Mouse (Mus musculus) adrenal gland, adult 2 months (tissue): ENCODE measurements around the gene Stambp. TPM values are rescaled to one million over a fixed set of nuclear protein-coding genes. Genes with fewer than 3 reads are reported as not detected.
A peak's percentile ranks its signal among the peaks of the same experiment; 100 is the strongest.

Experiments
- DNase-seq: peaks from one replicate; pipeline ENCODE4 v3.0.0; 2021
- polyA plus RNA-seq: library from polyadenylated mRNA; depleted of rRNA; stranded (reverse); fragments of >200 nt; gene quantifications from 2 replicates; pipeline ENCODE4 v1.2.3, GENCODE M21; 2012
- total RNA-seq, 2 experiments: library from RNA; stranded (reverse); gene quantifications; 2 replicates each; pipeline ENCODE4 v1.2.3; 2021

The Stambp gene
- total and polyA plus RNA-seq, 3 experiments = 4.4 to 22.7 (median 22.3) TPM

DNA sequence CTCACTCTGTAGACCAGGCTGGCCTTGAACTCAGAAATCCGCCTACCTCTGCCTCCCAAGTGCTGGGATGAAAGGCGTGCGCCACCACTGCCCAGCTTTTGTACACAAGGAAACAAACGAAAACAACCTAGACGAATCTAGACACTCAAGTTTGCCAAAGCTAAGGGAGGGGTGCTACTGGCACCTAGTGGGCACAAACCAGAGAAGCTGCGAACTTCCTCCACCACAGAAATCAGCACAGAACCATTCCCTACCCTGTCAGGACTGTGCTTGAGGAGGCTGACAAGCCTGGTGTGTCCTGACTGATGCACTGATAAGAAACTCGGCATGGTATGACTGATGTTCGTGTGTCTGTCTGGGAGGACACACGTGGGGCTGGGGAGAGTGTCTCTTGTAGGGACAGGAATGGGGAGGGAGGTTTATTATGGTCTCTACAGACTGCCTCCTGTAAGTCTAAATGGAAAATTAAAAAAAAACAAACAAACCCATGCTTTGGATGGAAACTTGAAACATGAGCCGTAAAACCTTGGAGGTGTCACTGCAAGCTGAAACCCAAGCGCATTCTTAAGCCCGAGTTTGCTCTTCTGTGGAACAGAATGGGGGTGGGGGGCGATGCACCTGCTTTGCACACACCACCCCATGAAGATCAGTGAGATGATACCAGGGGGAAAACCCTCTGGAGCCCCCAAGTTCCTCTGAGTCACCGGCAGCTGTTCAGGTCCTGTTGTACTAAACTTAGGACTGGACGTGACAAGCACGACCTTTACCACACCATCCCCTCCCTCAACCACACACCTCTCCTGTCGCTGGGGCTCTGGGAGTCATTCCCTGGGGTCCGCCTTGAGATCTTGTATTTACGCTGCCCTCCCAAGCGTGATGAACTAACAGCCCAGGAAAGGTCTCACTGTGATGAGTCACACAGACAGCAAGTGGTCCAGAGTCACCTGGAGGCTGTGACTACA lies 3.3 kb downstream of the Stambp start:
- no peak for DNase-seq

DNA sequence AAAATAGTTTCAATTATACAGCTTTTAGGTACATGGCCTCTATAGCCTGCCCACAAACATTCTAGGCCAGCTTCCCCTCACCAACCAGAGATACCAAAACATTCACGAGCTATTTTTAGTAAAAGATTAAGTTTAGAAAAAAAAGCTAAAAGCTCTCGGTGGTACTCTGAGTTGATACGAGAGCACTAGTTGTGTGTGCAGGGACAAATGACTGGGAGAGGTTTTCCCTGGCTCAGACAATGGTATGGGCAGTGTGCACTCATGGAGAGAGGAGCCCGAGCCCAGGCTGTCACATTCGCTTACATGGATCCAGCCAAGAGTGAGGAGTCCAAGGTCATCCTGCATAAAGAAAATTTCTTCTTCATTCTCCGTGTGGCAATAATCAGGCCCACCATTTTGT lies 16.6 kb downstream of the Stambp start:
- no peak for DNase-seq

DNA sequence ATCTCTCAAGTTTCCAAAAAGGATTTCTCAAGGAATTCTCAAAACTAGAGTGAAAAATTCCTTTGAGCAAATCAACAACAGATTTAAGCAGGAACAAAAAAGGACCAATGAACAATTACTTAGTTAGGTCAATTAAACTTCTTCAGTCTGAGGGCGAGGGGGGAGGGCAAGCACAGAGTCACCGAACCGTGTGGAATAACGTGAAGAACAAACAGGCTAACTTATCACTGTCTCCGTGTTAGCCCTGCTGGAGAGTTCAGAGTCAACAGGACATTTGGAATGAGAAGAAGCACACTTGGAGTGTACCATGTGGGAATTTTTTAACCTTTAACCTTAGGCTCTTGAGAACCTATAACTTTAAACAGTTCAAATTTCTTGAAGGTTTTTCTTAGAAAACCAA lies 24.2 kb downstream of the Stambp start:
- no peak for DNase-seq

DNA sequence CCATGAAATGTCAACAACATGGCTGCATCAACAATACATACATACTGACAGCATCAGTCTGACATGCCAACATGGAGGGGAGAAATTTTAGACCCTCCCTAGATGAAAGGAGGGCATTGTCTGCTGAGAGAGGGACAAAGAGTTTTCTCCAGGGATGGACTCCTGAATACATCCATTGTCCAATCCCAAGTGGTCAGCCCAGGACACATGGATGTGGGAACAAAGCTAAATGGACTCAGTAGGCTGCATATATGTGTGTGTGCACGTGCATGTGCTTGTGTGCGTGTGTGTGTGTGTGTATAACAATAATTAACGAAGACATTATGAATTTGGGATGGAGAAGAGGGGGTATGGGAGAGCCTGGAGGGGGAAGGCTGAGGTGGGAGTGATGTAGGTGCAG lies 26.8 kb downstream of the Stambp start:
- DNase-seq = no peak

DNA sequence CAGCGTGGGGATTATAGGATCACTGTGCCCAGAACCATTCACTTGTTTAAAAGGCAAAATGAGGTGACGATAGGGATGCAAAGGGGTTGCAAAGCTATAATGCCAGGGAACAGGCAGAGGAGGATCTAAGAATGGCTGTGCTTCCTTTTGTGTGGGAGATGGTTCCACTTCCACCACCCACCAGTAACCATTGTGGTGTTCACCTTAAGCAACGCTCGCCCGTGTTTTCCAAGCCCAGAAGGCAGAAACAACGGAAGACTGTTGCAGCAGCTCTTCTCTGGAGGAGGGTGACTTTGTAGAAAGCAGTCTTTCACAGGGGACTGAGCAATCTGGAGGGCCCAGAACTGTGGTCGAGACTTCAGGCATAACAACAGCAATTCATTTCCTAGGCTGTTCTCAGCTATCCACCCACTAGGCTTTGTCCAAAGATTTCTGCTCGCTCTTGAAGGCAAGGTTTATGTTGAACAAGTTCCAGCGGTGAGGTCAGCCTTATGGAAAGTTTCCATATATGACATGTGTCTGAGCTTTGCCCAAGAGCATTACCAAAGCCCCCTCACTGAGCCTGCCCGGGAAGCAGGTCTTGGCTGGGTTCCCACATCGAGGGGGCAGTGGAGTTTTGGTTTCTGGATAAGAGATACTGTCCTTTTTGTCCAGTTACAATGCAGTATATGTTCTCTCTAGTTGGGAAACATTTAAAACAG lies 30.6 kb downstream of the Stambp start:
- no peak for DNase-seq

DNA sequence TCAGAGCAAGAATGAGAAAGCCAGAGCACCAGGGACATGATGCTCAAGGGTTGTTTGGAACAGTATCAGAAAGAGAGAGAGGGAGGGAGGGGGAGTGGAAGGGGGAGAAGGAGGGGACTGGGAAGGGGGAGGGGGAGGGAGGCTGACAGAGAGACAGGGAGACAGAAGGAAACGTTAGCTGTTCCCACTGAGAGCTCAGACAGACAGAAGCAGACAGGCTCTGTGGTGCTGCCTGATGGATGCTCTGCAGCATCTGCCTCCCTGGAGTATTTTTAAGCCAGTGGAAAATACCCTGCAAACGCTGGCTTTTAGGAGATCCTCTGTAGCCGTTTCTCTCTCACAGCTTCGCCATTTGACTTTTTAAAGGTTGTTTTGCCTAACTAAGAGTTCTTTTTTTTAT lies 32.5 kb downstream of the Stambp start:
- DNase-seq = no peak

DNA sequence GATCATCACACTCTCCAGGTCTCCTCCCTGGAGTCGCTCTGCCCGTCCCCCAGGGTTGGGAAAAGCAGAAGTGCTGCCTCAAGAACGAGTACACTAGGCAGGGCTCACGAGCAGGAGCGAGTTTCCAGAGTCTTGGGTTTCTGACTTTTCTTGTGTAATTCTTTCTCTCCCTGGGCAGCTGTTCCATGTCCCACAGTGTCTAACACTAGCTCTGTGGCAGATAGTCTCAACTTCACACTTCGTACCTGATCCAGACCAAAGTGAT lies 35.8 kb downstream of the Stambp start:
- no peak for DNase-seq

DNA sequence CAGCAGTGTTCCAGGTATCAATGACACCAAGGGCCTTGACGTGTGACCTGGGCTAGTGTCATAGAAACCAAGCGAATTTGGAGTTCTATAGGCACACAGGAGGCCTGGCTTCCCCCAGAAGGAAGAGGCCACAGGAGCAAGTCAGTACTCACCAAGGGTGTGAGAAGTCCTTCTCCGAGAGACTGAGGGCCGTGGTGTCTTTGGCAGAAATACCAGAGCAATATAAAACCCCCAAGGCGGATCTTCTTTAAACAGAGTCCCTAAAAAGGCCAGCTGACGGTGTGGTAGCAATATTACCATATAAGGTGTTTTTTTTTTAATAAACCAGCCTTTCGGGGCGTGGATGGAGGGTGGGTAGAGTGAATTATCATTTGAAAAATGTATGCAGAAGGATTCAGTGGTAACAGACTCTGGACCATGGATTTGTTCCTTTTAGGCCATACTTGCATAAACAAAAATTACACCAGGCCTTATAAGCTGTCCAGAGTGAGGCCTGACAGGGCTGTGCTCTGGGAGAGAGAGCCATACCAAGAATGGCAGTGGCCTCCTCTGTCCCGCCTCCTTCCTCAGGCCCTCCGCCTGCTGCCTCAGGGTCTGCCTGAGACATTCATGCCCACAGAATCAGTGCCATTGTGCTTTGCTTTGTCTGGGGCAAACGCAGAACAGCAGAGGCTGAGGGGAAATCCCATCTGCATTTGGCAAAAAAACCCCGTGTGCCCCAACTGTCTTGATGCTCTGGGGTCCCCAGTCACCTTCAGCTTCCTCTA lies 36.3 kb downstream of the Stambp start, which contains the start of gene Actg2:
TSS of gene Actg2 (minus strand) at position 238 of the 767 bp plus-strand sequence.
- DNase-seq = no peak

DNA sequence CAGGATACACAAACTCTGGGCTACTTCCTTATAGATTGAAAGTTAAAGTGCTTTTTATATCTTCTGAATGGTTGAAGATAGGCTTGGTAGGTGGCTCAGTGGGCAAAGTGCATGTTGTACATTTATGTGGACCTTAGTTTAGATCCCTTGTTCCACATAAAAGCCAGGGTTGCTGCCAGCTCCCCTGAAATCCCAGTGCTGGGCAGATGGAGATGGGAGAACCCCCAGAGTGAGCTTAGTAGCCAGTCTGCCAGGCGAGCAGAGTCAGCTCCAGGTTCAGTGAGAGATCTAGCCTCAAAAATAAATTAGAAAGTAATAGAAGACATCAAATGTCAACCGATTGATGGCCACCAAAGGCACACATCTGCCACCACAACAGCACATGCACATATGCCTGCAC lies 39.9 kb downstream of the Stambp start:
- no peak for DNase-seq

DNA sequence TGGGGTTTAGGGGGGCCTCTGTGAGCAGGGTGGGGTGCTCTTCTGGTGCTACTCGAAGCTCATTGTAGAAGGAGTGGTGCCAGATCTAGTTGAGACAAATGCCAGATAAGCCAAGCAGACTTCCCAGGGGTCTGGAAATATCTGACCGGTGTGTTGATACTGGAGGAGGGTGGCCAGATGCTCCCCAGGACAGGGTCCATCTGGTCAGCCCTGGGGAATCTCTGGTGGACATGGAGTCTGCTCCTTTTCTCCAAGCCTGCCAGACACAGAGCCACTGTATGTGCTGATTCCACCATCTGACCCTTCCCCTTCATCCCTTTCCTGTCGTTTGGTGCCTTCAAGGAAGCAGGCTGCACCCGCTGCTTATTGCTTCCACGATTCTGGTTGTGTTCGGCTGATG lies 49.3 kb downstream of the Stambp start:
- DNase-seq = no peak

DNA sequence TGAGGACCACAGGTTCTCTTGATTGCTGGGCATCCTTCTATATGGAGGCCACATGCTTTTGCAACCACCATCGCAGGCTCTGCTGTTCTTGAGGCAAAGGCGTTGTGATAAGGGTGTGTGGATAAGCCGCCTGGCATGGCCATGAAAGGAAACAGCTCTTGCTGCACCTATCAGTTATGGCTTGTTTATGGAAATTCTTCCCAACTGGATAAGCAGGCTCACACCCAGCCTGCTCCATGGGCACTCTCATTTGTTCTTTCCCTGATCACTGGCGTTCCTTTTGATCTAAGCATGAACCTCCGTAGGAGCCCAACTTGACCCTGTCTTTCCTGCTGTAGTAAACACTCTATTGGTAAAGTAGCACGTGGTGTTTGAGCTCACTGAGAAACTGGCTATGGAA lies 50.7 kb downstream of the Stambp start:
- no peak for DNase-seq

DNA sequence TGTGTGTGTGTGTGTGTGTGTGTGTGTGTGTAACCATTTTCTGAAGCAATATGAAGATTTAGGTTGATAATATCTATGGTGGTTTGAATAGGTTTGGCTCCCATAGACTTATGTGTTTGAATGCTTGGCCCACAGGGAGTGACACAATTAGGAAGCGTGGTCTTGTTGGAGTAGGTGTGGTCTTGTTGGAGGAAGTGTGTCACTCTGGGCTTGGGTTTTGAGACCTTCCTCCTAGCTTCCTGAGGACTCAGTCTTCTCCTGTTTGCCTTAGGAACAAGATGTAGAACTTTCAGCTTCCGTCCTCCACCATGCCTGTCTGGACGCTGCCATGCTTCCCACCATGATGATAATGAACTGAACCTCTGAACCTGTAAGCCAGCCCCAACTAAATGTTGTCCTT lies 53.9 kb downstream of the Stambp start:
- DNase-seq = no peak

DNA sequence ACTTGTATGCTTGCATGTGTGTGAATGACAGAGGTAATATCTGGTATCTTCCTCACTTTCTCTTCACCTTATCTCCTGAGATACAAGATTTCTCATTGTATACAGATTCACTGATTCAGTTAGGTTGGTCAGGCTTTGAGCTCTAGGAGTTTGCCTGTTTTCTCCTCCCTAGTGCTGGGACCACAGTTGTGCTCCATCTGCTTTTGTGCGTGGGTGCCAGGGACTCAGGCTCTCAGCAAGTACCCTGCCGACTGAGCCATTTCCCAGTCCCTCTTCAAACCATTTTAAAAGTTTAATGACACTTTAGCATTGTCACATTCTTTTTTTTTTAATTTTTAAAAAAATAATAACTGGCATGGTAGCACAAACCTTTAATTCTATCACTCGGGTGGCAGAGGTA lies 57.4 kb downstream of the Stambp start:
- no peak for DNase-seq

DNA sequence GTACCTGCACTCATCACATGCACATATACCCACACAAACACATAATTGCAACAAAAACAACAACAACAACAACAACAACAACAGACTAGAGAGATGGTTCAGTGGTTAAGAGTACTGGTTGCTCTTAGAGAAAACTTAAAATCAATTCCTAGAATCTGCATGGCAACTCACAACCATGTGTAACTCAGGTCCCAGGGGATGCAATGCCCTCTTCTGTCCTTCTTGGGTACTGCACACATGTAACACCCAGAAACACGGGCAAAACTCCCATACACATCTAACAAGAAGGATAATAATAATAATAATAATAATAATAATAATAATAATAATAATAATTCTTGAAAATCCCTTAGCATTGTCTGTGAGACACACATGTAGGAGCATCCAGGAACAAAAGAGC lies 60.0 kb downstream of the Stambp start:
- DNase-seq = peak; percentile 55

DNA sequence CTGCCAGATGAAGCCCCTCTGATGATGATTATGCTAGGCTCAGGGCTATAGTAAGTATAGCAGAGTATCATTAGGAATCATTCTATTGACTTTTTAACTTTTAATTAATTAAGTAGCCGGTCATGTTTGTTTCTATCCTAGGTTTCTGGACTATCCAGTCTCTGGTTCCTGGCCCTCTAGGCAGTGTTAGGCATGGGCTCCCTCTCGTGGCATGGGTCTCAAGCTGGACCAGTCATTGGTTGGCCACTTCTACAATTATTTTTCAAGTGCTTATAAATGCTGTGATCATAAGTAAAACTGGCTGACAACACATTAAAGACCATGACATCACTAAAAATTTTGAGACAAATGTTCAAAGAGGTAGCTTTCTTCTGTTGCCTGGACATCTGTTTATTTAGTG lies 62.3 kb downstream of the Stambp start:
- no peak for DNase-seq

DNA sequence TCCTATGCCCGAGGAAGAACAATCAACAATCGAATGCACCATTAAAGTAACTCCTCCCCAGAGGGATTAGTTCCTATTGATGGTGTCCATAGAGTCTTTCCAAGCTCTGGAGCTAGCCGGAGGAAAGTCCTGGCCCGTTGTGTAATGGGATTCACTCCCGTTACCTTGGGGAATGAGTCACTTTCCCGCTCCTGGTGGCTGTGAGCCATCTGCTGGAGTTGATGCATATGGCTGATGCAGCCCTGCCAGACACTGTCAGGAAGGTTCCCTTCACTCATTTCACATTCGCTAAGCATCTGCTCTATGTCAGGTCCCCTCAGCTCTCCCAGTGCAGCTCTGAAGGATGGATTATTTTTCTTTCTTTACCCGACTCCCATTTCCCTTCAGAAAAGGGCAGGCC lies 63.1 kb downstream of the Stambp start:
- DNase-seq = peak; percentile 88

DNA sequence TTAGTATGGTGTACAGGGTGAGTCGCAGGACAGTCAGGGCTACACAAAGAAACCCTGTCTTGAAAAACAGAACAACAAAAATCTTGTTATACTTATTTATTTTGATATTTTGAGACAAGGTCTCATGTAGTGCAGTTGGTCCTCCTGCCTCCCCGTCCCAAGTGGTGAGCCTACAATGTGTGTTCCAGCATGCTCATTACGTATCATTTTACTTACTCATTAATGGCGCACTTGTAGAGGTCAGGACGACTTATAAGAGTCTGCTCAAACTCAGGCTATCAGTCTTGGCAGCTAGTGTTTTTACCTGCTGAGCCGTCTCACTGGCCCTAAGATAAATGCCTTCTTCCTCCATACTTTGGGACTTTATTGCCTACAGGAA lies 65.4 kb downstream of the Stambp start:
- no peak for DNase-seq

DNA sequence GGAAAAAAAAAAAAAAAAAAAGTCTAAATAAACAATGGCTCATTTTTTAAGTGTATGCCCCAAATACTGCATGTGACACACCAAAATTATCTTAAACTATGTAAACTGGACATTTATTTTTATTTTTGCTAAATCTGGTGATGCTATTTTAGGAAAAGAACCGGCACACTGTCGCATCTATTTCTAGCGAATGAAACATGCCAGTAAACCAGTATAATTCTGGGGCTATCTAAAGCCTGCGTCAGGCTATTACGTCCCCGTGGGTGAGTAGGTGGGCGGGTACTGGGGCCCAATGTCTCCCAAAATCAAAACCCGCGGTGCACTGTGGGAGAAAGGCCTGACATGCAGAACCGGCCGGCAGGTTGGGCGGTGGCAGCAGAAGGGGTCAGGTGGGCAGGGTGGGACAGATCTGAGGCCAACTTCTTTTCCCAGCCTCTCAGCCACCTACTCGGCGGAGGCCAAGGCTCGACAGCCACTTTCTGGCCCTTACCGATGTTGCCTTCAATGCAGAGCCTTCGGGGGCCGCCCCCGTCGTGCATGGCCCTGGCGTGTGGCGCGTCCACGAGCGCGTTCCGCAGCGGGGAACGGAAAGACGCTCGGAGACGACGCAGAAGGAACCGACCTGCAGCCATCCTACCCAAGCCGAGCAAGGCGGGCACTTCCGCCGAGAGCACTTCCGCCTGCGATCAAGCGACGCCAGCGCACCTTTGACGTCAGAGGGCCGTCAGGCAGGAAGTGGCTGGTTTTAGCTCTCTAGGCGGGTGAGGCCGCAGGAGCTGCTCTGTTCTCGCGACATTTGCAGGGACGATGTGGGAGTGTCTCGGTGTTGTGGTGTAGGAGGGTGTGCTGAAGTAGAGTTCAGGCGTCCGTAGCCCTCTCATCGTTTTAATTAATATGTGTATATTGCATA lies 66.0 kb downstream of the Stambp start, which contains the start of gene Dguok:
TSS of gene Dguok (minus strand) at position 712 of the 910 bp plus-strand sequence.
- peak; percentile 97 for DNase-seq

DNA sequence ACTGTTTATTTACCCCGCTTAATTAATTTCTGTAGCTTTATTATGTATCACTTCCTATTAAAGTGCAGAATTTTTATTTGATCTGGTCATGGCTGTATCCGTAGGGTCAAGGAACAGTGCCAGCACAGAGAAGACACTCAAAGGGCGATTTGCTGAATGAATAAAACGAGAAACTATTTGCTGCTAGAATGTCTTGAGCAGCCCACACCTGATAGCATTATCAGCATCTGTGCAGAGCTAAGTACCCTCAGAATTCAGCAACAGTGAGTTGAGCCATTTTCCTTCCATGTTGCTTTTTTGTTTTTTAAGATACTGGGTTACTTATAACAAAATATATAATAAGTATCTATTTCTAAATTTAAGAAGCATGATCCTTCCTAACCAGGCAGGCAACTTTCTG lies 67.0 kb downstream of the Stambp start:
- no peak for DNase-seq

DNA sequence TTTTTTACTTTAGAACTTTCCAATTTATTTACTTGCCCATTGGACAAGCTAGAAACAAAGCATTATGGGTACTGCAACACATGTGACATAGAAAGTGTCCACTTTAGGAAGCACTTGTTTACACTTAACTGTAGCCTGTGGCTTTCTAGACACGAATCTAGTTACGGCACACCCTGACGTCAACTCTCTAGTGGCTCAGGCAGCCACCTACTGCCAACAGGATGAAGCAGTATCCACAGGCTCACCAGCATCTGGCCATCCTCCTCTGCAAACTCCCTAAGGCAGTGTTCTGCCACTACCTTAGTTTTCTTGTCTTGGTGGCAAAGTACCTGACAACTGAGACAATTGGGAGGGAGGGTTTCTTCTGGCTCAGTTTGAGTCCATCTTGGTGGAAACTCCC lies 69.2 kb downstream of the Stambp start:
- DNase-seq = no peak

DNA sequence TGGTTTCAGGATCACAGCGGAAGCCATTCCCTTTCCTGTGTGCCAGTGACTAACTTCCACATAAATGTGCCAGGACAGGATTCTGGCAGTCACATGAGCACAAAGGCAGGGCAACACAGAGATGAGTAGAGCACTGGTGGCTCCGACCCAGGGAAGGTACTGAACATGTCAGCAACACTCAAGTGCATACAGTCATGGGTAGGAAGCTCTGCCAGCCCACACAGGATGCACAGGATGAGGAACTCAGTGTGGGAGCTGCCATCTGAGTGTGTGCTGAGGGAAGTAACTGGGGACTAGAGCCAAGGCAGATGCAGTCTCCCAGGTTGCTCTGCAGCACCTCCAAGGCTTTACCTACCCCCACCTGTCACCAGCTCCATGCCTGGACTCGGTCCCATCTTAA lies 69.9 kb downstream of the Stambp start:
- no peak for DNase-seq
